Mouse (Mus musculus): ENCODE data around the gene Ctsa. TPM values are rescaled to one million over a fixed set of nuclear protein-coding genes. Genes with fewer than 3 reads are reported as not detected.

Gene Ctsa
- polyA plus RNA-seq (2012; rRNA removed; ENCODE audit: low replicate concordance) = 283 and 318 TPM in 2 replicates

GRCm38 (mm10) chr2:164832748-164833301 lies at the start of gene Ctsa:
Ctsa (plus strand) TSS chr2:164832873.

GRCm38 (mm10) chr2:164785481-164786387 lies 46.9 kb upstream of the Ctsa start, which contains the start of gene Snx21:
Snx21 (plus strand) TSS chr2:164785823.

GRCm38 (mm10) chr2:164804533-164805331 lies 27.9 kb upstream of the Ctsa start, which contains the start of the genes Acot8 and Zswim3:
Acot8 (minus strand) TSS chr2:164804882.
Zswim3 (plus strand) TSS chr2:164805098.

GRCm38 (mm10) chr2:164822636-164823165 lies 10.0 kb upstream of the Ctsa start, which contains the start of gene Zswim1:
Zswim1 (plus strand) TSS chr2:164822686.

GRCm38 (mm10) chr2:164828437-164828836 lies 4.2 kb upstream of the Ctsa start, which contains the start of gene Spata25:
Spata25 (minus strand) TSS chr2:164828537.

GRCm38 (mm10) chr2:164833314-164833959 lies 764 bp downstream of the Ctsa start, which contains the start of gene Neurl2:
Neurl2 (minus strand) TSS chr2:164833456.

GRCm38 (mm10) chr2:164857101-164857821 lies 24.6 kb downstream of the Ctsa start, which contains the start of gene Pltp:
Pltp (minus strand) TSS chr2:164857711.

GRCm38 (mm10) chr2:164879228-164879567 lies 46.5 kb downstream of the Ctsa start, which contains the start of gene Pcif1:
Pcif1 (plus strand) TSS chr2:164879304.

Other genes starting within 250 kb of the Ctsa start
- not detected in 2 replicates for gene Wfdc6a, start 247.4 kb upstream of the Ctsa start, polyA plus RNA-seq (2012; rRNA removed; ENCODE audit: low replicate concordance)
- not detected in 2 replicates for gene Eppin, start 239.3 kb upstream of the Ctsa start, polyA plus RNA-seq (2012; rRNA removed; ENCODE audit: low replicate concordance)
- not detected in 2 replicates for gene Wfdc6b, start 219.4 kb upstream of the Ctsa start, polyA plus RNA-seq (2012; rRNA removed; ENCODE audit: low replicate concordance)
- not detected in 2 replicates for gene Wfdc8, start 219.2 kb upstream of the Ctsa start, polyA plus RNA-seq (2012; rRNA removed; ENCODE audit: low replicate concordance)
- 0.16 TPM in 1 of 2 replicates, not detected in the other for gene Wfdc16, start 194.1 kb upstream of the Ctsa start, polyA plus RNA-seq (2012; rRNA removed; ENCODE audit: low replicate concordance)
- gene Wfdc10, start 176.8 kb upstream of the Ctsa start, polyA plus RNA-seq (2012; rRNA removed; ENCODE audit: low replicate concordance) = 1.1 and 3.7 TPM in 2 replicates
- not detected in 2 replicates for gene Wfdc9, start 176.3 kb upstream of the Ctsa start, polyA plus RNA-seq (2012; rRNA removed; ENCODE audit: low replicate concordance)
- gene Wfdc11, start 158.8 kb upstream of the Ctsa start, polyA plus RNA-seq (2012; rRNA removed; ENCODE audit: low replicate concordance) = not detected in 2 replicates
- 0.08 TPM in 1 of 2 replicates, not detected in the other for gene Wfdc13, start 147.8 kb upstream of the Ctsa start, polyA plus RNA-seq (2012; rRNA removed; ENCODE audit: low replicate concordance)
- not detected in 2 replicates for gene Spint4, start 134.4 kb upstream of the Ctsa start, polyA plus RNA-seq (2012; rRNA removed; ENCODE audit: low replicate concordance)
- not detected in 2 replicates for gene Spint5, start 117.6 kb upstream of the Ctsa start, polyA plus RNA-seq (2012; rRNA removed; ENCODE audit: low replicate concordance)
- gene Wfdc3, start 86.9 kb upstream of the Ctsa start, polyA plus RNA-seq (2012; rRNA removed; ENCODE audit: low replicate concordance) = 1.2 TPM in 1 of 2 replicates, not detected in the other
- gene Dnttip1, start 86.9 kb upstream of the Ctsa start, polyA plus RNA-seq (2012; rRNA removed; ENCODE audit: low replicate concordance) = 23.0 and 61.4 TPM in 2 replicates
- gene Ube2c, start 63.0 kb upstream of the Ctsa start, polyA plus RNA-seq (2012; rRNA removed; ENCODE audit: low replicate concordance) = 68.5 and 95.4 TPM in 2 replicates
- gene Tnnc2, start 52.9 kb upstream of the Ctsa start, polyA plus RNA-seq (2012; rRNA removed; ENCODE audit: low replicate concordance) = not detected in 2 replicates
- gene Snx21, start 47.0 kb upstream of the Ctsa start, polyA plus RNA-seq (2012; rRNA removed; ENCODE audit: low replicate concordance) = 16.0 and 24.1 TPM in 2 replicates
- gene Acot8, start 28.0 kb upstream of the Ctsa start, polyA plus RNA-seq (2012; rRNA removed; ENCODE audit: low replicate concordance) = 157 and 164 TPM in 2 replicates
- 1.9 and 2.1 TPM in 2 replicates for gene Zswim3, start 27.8 kb upstream of the Ctsa start, polyA plus RNA-seq (2012; rRNA removed; ENCODE audit: low replicate concordance)
- 7.2 and 8.6 TPM in 2 replicates for gene Zswim1, start 10.2 kb upstream of the Ctsa start, polyA plus RNA-seq (2012; rRNA removed; ENCODE audit: low replicate concordance)
- not detected in 2 replicates for gene Spata25, start 4.3 kb upstream of the Ctsa start, polyA plus RNA-seq (2012; rRNA removed; ENCODE audit: low replicate concordance)
- 2.7 and 3.2 TPM in 2 replicates for gene Neurl2, start 583 bp downstream of the Ctsa start, polyA plus RNA-seq (2012; rRNA removed; ENCODE audit: low replicate concordance)
- gene Pltp, start 24.8 kb downstream of the Ctsa start, polyA plus RNA-seq (2012; rRNA removed; ENCODE audit: low replicate concordance) = 28.5 and 38.0 TPM in 2 replicates
- gene Pcif1, start 46.4 kb downstream of the Ctsa start, polyA plus RNA-seq (2012; rRNA removed; ENCODE audit: low replicate concordance) = 29.6 and 30.0 TPM in 2 replicates
- gene Zfp335, start 78.9 kb downstream of the Ctsa start, polyA plus RNA-seq (2012; rRNA removed; ENCODE audit: low replicate concordance) = 25.0 and 27.2 TPM in 2 replicates
- 7.9 and 23.2 TPM in 2 replicates for gene Mmp9, start 107.9 kb downstream of the Ctsa start, polyA plus RNA-seq (2012; rRNA removed; ENCODE audit: low replicate concordance)
- gene Slc12a5, start 127.9 kb downstream of the Ctsa start, polyA plus RNA-seq (2012; rRNA removed; ENCODE audit: low replicate concordance) = 0.52 and 1.1 TPM in 2 replicates
- 16.9 and 17.2 TPM in 2 replicates for gene Ncoa5, start 202.0 kb downstream of the Ctsa start, polyA plus RNA-seq (2012; rRNA removed; ENCODE audit: low replicate concordance)
- 2.1 and 3.0 TPM in 2 replicates for gene Cd40, start 222.8 kb downstream of the Ctsa start, polyA plus RNA-seq (2012; rRNA removed; ENCODE audit: low replicate concordance)

All from duodenum, adult 2 months (tissue).